Mouse (Mus musculus): ENCODE results near the gene Gm28778. TPM values are rescaled to one million over a fixed set of nuclear protein-coding genes. Genes with fewer than 3 reads are reported as not detected.

Gm28778 gene
- polyA plus RNA-seq, 1 experiment from 2014 or later: not detected

DNA sequence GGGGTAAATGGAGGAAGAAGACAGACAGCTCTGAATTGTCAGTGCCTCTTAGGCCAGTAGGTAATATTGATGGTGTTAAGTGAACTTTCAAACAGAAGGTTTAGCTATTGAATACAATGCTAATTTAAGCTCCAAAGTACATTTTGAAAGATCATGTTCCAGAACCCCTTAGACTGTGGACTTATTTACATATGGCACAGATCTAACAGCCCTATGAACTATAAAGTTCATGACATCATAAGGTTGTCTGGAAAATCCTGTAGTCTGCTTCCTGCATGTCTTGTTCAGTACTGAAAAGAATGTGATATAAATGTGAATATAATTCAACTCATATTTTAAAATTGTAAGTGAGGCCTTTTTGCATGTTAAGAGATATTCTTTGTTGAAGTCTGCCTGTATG is 62.1 kb downstream of the Gm28778 start:
- Histone ChIP-seq H3K9ac (ENCODE audit: low read depth, low read length) (no peak overlapping the region), H3K4me1 (replicated peaks; ENCODE audit: control insufficient read depth, insufficient read depth, low read length) (no peaks in the 10 kb centered on the region), H3K9me3 (ENCODE audit: control insufficient read depth, low read length) (no peaks in the 10 kb centered on the region), H3K27ac (ENCODE audit: low read depth, low read length) (no peak overlapping the region), H3K4me3 (ENCODE audit: low read depth, low read length) (no peak overlapping the region), H3K36me3 (ENCODE audit: control insufficient read depth, insufficient read depth, low read length) (no peaks in the 10 kb centered on the region), H3K27me3 (ENCODE audit: control insufficient read depth, insufficient read depth, low read length) (no peaks in the 10 kb centered on the region), H3K4me2 (replicated peaks; ENCODE audit: low read depth, low read length) (no peak overlapping the region)
- DNase-seq (ENCODE audit: low spot score): no peak
- no peak for ATAC-seq (ENCODE audit: low FRiP score)

Other genes starting within 250 kb of the Gm28778 start
- 1.5 and 1.9 TPM in 2 replicates for gene Mstn, start 235.5 kb upstream of the Gm28778 start, polyA plus RNA-seq (2014; fragmentation: Nextera tagmentation; extraction: Ambion mirVana)
- gene 1700019A02Rik, start 109.5 kb upstream of the Gm28778 start, polyA plus RNA-seq (2014; fragmentation: Nextera tagmentation; extraction: Ambion mirVana): not detected in 2 replicates
- 21.0 and 23.8 TPM in 2 replicates for gene Pms1, start 93 bp upstream of the Gm28778 start, polyA plus RNA-seq (2014; fragmentation: Nextera tagmentation; extraction: Ambion mirVana)
- gene Ormdl1, start within 50 bp of the Gm28778 start, polyA plus RNA-seq (2014; fragmentation: Nextera tagmentation; extraction: Ambion mirVana): 87.3 and 90.4 TPM in 2 replicates
- 29.4 and 29.9 TPM in 2 replicates for gene Osgepl1, start 16.5 kb downstream of the Gm28778 start, polyA plus RNA-seq (2014; fragmentation: Nextera tagmentation; extraction: Ambion mirVana)
- not detected in 2 replicates for gene Asdurf, start 55.5 kb downstream of the Gm28778 start, polyA plus RNA-seq (2014; fragmentation: Nextera tagmentation; extraction: Ambion mirVana)
- 0.91 and 1.0 TPM in 2 replicates for gene Gm28551, start 55.6 kb downstream of the Gm28778 start, polyA plus RNA-seq (2014; fragmentation: Nextera tagmentation; extraction: Ambion mirVana)
- gene Asnsd1, start 55.6 kb downstream of the Gm28778 start, polyA plus RNA-seq (2014; fragmentation: Nextera tagmentation; extraction: Ambion mirVana): 110 TPM in 2 replicates